Mouse (Mus musculus) forebrain, embryonic 14.5 days (tissue): Measurements from ENCODE around the gene 2010003K11Rik. TPM values are rescaled to one million over a fixed set of nuclear protein-coding genes. Genes with fewer than 3 reads are reported as not detected.

Source experiments
- ATAC-seq: fragments of 200-750 bp; cut with Nextera tagmentation; 2 replicates; pipeline ENCODE4 v1.8.0; 2017; ENCODE audit warnings: mild to moderate bottlenecking, moderate library complexity
- DNase-seq: peaks from one replicate; pipeline ENCODE4 v3.0.0-alpha.2; 2015; ENCODE audit warnings: low spot score
- H3K27ac ChIP-seq: fragments of 300-500 bp; sonication (generic); 2 replicates; pipeline ENCODE4 v1.5.1; 2014; ENCODE audit warnings: low read depth, mild to moderate bottlenecking, control low read depth, low read length, moderate library complexity
- H3K27me3 ChIP-seq: fragments of 300-500 bp; sonication (generic); replicated peaks from 2 replicates; pipeline ENCODE4 v1.6.1; 2014; ENCODE audit warnings: low read length, control low read depth, mixed read lengths; ENCODE audit not compliant: control insufficient read depth, insufficient read depth
- H3K36me3 ChIP-seq: fragments of 300-500 bp; sonication (generic); 2 replicates; pipeline ENCODE4 v1.6.1; 2014; ENCODE audit warnings: low read length, control low read depth; ENCODE audit not compliant: control insufficient read depth, insufficient read depth
- H3K4me1 ChIP-seq: fragments of 300-500 bp; sonication (generic); 2 replicates; pipeline ENCODE4 v1.6.1; 2014; ENCODE audit warnings: antibody characterized with exemption, low read length, control low read depth; ENCODE audit not compliant: control insufficient read depth, insufficient read depth
- H3K4me2 ChIP-seq: fragments of 300-500 bp; sonication (generic); 2 replicates; pipeline ENCODE4 v1.6.1; 2014; ENCODE audit warnings: mild to moderate bottlenecking, control low read depth, low read length
- H3K4me3 ChIP-seq: fragments of 300-500 bp; sonication (generic); 2 replicates; pipeline ENCODE4 v1.5.1; 2014; ENCODE audit warnings: low read depth, low read length, control low read depth
- H3K9ac ChIP-seq: fragments of 300-500 bp; sonication (generic); 2 replicates; pipeline ENCODE4 v1.6.1; 2014; ENCODE audit warnings: mild to moderate bottlenecking, low read length, control low read depth, moderate library complexity
- H3K9me3 ChIP-seq: fragments of 300-500 bp; sonication (generic); replicated peaks from 2 replicates; pipeline ENCODE4 v1.6.1; 2016; ENCODE audit warnings: low read length, control low read depth, mixed read lengths; ENCODE audit not compliant: control insufficient read depth
- WGBS: fragments of 180-500 bp; shearing (Covaris S2); extraction: QIAGEN DNeasy Blood & Tissue Kit; methylation state at CpG from one replicate; pipeline ENCODE4 v1.1.7; 2014; 5-methylcytosine and 5-hydroxymethylcytosine counted together
- polyA plus RNA-seq: library from polyadenylated mRNA; unstranded; fragments of >200 nt; fragmentation: Nextera tagmentation; extraction: Ambion mirVana; gene quantifications from 2 replicates; pipeline ENCODE4 v1.2.1, GENCODE M21; 2014

The 2010003K11Rik gene
- polyA plus RNA-seq, 1 experiment from 2014 or later, result not detected

- H3K27ac ChIP-seq, result no peak overlapping the region
- H3K4me3 ChIP-seq, result peak overlapping the region; percentile 53
- H3K36me3 ChIP-seq, result no peaks in the 10 kb centered on the region
- under 1% methylated on average over 63 of the region's 70 CpGs for WGBS
- no peaks in the 10 kb centered on the region for H3K9me3 ChIP-seq
- H3K27me3 ChIP-seq, result peaks cover 25% of the 10 kb centered on the region
- peak; percentile 65; the same call in 1 of the 2 replicates for ATAC-seq
- peak overlapping the region; percentile 95 for H3K4me2 ChIP-seq
- peak; percentile 62 for DNase-seq
- 0 out of 2 replicates have a peak, but pooled peaks cover 6% of the 10 kb centered on the region for H3K4me1 ChIP-seq
- H3K9ac ChIP-seq, result peak overlapping the region; percentile 58
Measured at GRCm38 (mm10) chr19:4476601-4477257, 21.7 kb downstream of the 2010003K11Rik start.

- H3K4me3 ChIP-seq, result no peak overlapping the region
- no peaks in the 10 kb centered on the region for H3K9me3 ChIP-seq
- no peak overlapping the region for H3K27ac ChIP-seq
- no peak overlapping the region for H3K9ac ChIP-seq
- ATAC-seq, result no peak
- no peak overlapping the region for H3K4me2 ChIP-seq
- H3K27me3 ChIP-seq, result peaks cover 25% of the 10 kb centered on the region
- no peaks in the 10 kb centered on the region for H3K36me3 ChIP-seq
- DNase-seq, result no peak
- 74% methylated on average over 11 of the region's 11 CpGs for WGBS
- H3K4me1 ChIP-seq, result 0 out of 2 replicates have a peak, but pooled peaks cover 6% of the 10 kb centered on the region
Measured at GRCm38 (mm10) chr19:4475224-4475925, 23.0 kb downstream of the 2010003K11Rik start.

GRCm38 (mm10) chr19:4474739-4475138, 23.6 kb downstream of the 2010003K11Rik start:
- Histone ChIP-seq H3K4me1 (0 out of 2 replicates have a peak, but pooled peaks cover 6% of the 10 kb centered on the region), H3K27ac (no peak overlapping the region), H3K9me3 (no peaks in the 10 kb centered on the region), H3K4me2 (no peak overlapping the region), H3K4me3 (no peak overlapping the region), H3K9ac (no peak overlapping the region), H3K27me3 (peaks cover 25% of the 10 kb centered on the region), H3K36me3 (no peaks in the 10 kb centered on the region)
- DNase-seq (no peak), ATAC-seq (no peak)
- WGBS, result 42% methylated on average over 3 of the region's 3 CpGs

GRCm38 (mm10) chr19:4473549-4473948, 24.8 kb downstream of the 2010003K11Rik start:
- H3K27me3 ChIP-seq, result peaks cover 25% of the 10 kb centered on the region
- no peak overlapping the region for H3K4me2 ChIP-seq
- H3K9me3 ChIP-seq, result no peaks in the 10 kb centered on the region
- H3K36me3 ChIP-seq, result no peaks in the 10 kb centered on the region
- no peak for ATAC-seq
- 0 out of 2 replicates have a peak, but pooled peaks cover 6% of the 10 kb centered on the region for H3K4me1 ChIP-seq
- H3K27ac ChIP-seq, result no peak overlapping the region
- H3K9ac ChIP-seq, result no peak overlapping the region
- no peak overlapping the region for H3K4me3 ChIP-seq
- 84% methylated on average over 5 of the region's 5 CpGs for WGBS
- DNase-seq, result no peak

GRCm38 (mm10) chr19:4468363-4468762, 30.0 kb downstream of the 2010003K11Rik start:
- Histone ChIP-seq H3K9me3 (no peaks in the 10 kb centered on the region), H3K4me3 (no peak overlapping the region), H3K4me1 (no peaks in the 10 kb centered on the region), H3K4me2 (no peak overlapping the region), H3K27me3 (no peaks in the 10 kb centered on the region), H3K9ac (no peak overlapping the region), H3K36me3 (no peaks in the 10 kb centered on the region), H3K27ac (no peak overlapping the region)
- WGBS, result 40% methylated on average over 5 of the region's 5 CpGs
- ATAC-seq (no peak), DNase-seq (no peak)

- H3K36me3 ChIP-seq, result no peaks in the 10 kb centered on the region
- H3K27me3 ChIP-seq, result no peaks in the 10 kb centered on the region
- no peak overlapping the region for H3K4me3 ChIP-seq
- ATAC-seq (no peak), DNase-seq (no peak)
- no peaks in the 10 kb centered on the region for H3K9me3 ChIP-seq
- H3K27ac ChIP-seq, result no peak overlapping the region
- WGBS, result 83% methylated on average over 4 of the region's 4 CpGs
- no peak overlapping the region for H3K4me2 ChIP-seq
- no peaks in the 10 kb centered on the region for H3K4me1 ChIP-seq
- no peak overlapping the region for H3K9ac ChIP-seq
Measured at GRCm38 (mm10) chr19:4464666-4465065, 33.7 kb downstream of the 2010003K11Rik start.

- H3K4me2 ChIP-seq, result no peak overlapping the region
- no peak for ATAC-seq
- H3K27me3 ChIP-seq, result no peaks in the 10 kb centered on the region
- no peak overlapping the region for H3K4me3 ChIP-seq
- H3K9me3 ChIP-seq, result no peaks in the 10 kb centered on the region
- no peak for DNase-seq
- no peaks in the 10 kb centered on the region for H3K4me1 ChIP-seq
- WGBS, result 93% methylated on average over 8 of the region's 8 CpGs
- H3K9ac ChIP-seq, result no peak overlapping the region
- H3K27ac ChIP-seq, result no peak overlapping the region
- no peaks in the 10 kb centered on the region for H3K36me3 ChIP-seq
Measured at GRCm38 (mm10) chr19:4461981-4462380, 36.4 kb downstream of the 2010003K11Rik start.

GRCm38 (mm10) chr19:4456227-4456626, 42.2 kb downstream of the 2010003K11Rik start:
- no peaks in the 10 kb centered on the region for H3K4me1 ChIP-seq
- H3K9ac ChIP-seq, result no peak overlapping the region
- H3K4me3 ChIP-seq, result no peak overlapping the region
- no peaks in the 10 kb centered on the region for H3K27me3 ChIP-seq
- ATAC-seq, result no peak
- H3K27ac ChIP-seq, result no peak overlapping the region
- no peak overlapping the region for H3K4me2 ChIP-seq
- WGBS, result 7% methylated on average over 11 of the region's 11 CpGs
- DNase-seq, result peak; percentile 41
- no peaks in the 10 kb centered on the region for H3K9me3 ChIP-seq
- no peaks in the 10 kb centered on the region for H3K36me3 ChIP-seq
